Mouse (Mus musculus) E14TG2a.4 (cell line): Measurements from ENCODE around the gene Mgat5.

ENCODE experiments used
- CTCF ChIP-seq: conservative IDR thresholded peaks from 2 replicates; pipeline ENCODE4 v1.5.1; 2014; ENCODE audit warnings: low read length
- NANOG ChIP-seq: IDR thresholded peaks from 2 replicates; pipeline ENCODE4 v1.6.1; 2014; ENCODE audit warnings: borderline replicate concordance, low read length, mixed read lengths
- POU5F1 ChIP-seq: IDR thresholded peaks from 2 replicates; pipeline ENCODE4 v1.6.1; 2014; ENCODE audit warnings: low read length, borderline replicate concordance

- no peak for TF ChIP-seq CTCF
- no peak for TF ChIP-seq NANOG
- TF ChIP-seq POU5F1: no peak
Measured at GRCm38 (mm10) chr1:127316651-127317050, 111.8 kb downstream of the Mgat5 start.
